Mouse (Mus musculus): Measurements from ENCODE around the gene Mcpt2. TPM values are rescaled to one million over a fixed set of nuclear protein-coding genes. Genes with fewer than 3 reads are reported as not detected.

Mcpt2 gene
- not detected in 2 replicates for total RNA-seq (2023)

DNA sequence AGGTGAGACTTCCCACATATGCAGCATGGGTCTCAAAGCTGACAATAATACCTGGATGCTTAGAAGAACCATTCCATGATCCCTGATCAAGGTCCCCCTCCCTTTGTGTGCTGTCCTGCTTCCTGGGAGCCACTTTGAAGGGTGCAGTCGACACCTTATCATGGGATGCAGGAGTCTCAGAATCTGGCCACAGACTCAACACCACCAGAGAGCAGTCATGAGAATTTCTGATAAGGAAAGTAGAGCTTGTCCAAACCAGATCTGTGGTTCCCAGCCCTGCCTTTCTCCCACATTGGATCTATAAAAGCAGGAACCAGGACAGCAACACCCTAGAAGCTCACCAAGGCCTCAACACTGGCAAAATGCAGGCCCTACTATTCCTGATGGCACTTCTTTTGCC lies at the start of gene Mcpt2:
Gene Mcpt2 (plus strand): TSS at position 250 of the 400 bp plus-strand sequence.

DNA sequence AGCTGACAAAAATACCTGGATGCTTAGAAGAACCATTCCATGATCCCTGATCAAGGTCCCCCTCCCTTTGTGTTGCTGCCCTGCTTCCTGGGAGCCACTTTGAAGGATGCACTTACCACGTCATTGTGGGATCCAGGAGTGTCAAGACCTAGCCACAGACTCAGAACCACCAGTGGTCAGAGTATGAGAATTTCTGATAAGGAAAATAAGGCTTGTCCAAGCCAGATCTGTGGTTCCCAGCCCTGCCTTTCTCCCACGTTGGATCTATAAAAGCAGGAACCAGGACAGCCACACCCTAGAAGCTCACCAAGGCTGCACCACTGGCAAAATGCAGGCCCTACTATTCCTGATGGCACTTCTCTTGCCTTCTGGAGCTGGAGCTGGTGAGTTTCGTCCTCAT lies 24.2 kb upstream of the Mcpt2 start, which contains the start of gene Mcpt1:
Gene Mcpt1 (plus strand): TSS at position 301 of the 400 bp plus-strand sequence.

DNA sequence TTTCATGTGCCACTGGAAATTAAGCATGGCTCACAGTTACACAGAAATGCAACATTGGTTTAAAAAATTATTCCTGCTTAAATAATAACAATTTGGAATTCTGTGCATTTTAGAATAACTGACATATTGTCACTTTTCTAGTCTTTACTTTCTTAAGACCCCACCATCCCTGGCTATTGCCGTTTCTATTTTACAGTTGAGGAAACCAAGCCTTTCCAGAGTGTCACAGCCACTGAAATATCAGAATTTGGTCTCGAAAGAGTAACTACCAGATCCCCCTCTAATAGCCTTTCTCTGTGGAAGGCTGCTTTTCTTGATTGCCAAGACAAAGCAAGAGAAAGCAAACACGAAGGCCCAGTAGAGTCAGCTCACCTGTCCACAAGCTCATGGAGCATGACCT lies 11.4 kb upstream of the Mcpt2 start, which contains the start of gene Mcpt9:
Gene Mcpt9 (minus strand): TSS at position 101 of the 400 bp plus-strand sequence.

DNA sequence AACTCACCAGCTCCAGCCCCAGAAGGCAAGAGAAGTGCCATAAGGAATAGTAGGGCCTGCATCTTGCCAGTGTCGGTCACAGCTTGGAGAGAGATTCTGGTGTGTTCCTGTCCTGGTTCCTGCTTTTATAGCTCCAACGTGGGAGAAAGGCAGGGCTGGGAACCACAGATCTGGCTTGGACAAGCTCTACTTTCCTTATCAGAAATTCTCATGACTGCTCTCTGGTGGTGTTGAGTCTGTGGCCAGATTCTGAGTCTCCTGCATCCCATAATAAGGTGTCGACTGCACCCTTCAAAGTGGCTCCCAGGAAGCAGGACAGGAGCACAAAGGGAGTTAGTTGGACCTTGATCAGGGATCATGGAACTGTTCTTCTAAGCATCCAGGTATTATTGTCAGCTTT lies 20.4 kb downstream of the Mcpt2 start, which contains the start of gene Mcpt4:
Gene Mcpt4 (minus strand): TSS at position 101 of the 400 bp plus-strand sequence.

DNA sequence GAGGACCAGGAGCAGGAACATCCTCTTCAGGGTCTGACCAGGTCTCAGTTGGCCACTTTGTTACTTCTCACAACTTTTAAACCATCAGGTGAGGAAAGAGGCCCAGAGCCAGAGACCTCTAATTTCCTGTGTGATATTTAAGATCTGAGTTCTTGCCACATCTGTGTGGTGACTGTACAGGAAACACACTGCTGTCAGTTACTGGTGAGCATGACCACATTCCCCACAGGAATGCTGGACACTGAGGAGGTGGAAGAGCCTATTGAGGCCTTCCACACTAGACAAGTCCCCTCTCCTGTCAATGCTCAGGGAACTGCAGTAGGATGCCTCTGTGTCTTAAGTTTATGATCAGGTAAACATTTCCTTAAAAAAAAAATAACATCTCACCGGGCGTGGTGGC lies 43.3 kb downstream of the Mcpt2 start, which contains the start of gene Mcpt8:
Gene Mcpt8 (minus strand): TSS at position 107 of the 400 bp plus-strand sequence.

Other genes starting within 250 kb of the Mcpt2 start
- gene Nfatc4, start 218.9 kb upstream of the Mcpt2 start, total RNA-seq (2023): not detected in 2 replicates
- 1.1 and 3.0 TPM in 2 replicates for gene Nynrin, start 188.0 kb upstream of the Mcpt2 start, total RNA-seq (2023)
- 0.48 and 0.54 TPM in 2 replicates for gene Cbln3, start 157.6 kb upstream of the Mcpt2 start, total RNA-seq (2023)
- 107 and 146 TPM in 2 replicates for gene Khnyn, start 157.1 kb upstream of the Mcpt2 start, total RNA-seq (2023)
- 1.9 and 2.2 TPM in 2 replicates for gene Sdr39u1, start 141.7 kb upstream of the Mcpt2 start, total RNA-seq (2023)
- gene Cma1, start 97.4 kb upstream of the Mcpt2 start, total RNA-seq (2023): not detected in 2 replicates
- gene Cma2, start 91.1 kb upstream of the Mcpt2 start, total RNA-seq (2023): not detected in 2 replicates
- not detected in 2 replicates for gene Mcpt1, start 24.1 kb upstream of the Mcpt2 start, total RNA-seq (2023)
- not detected in 2 replicates for gene Mcpt9, start 11.5 kb upstream of the Mcpt2 start, total RNA-seq (2023)
- not detected in 2 replicates for gene Mcpt4, start 20.3 kb downstream of the Mcpt2 start, total RNA-seq (2023)
- 83.0 and 87.4 TPM in 2 replicates for gene Mcpt8, start 43.2 kb downstream of the Mcpt2 start, total RNA-seq (2023)
- gene Ctsg, start 60.5 kb downstream of the Mcpt2 start, total RNA-seq (2023): 123 and 127 TPM in 2 replicates
- gene Gzme, start 78.6 kb downstream of the Mcpt2 start, total RNA-seq (2023): not detected in 2 replicates
- not detected in 2 replicates for gene Gzmd, start 90.6 kb downstream of the Mcpt2 start, total RNA-seq (2023)
- not detected in 2 replicates for gene Gzmg, start 117.5 kb downstream of the Mcpt2 start, total RNA-seq (2023)
- not detected in 2 replicates for gene Gzmn, start 132.6 kb downstream of the Mcpt2 start, total RNA-seq (2023)
- not detected in 2 replicates for gene Gzmf, start 169.4 kb downstream of the Mcpt2 start, total RNA-seq (2023)
- not detected in 2 replicates for gene Gzmc, start 192.6 kb downstream of the Mcpt2 start, total RNA-seq (2023)
- 0.27 and 0.76 TPM in 2 replicates for gene Gzmb, start 220.2 kb downstream of the Mcpt2 start, total RNA-seq (2023)

Measured in neutrophil, adult 65 days (primary cell).